Mouse (Mus musculus): Measurements from ENCODE around the gene Apba1.

Gene Apba1

DNA sequence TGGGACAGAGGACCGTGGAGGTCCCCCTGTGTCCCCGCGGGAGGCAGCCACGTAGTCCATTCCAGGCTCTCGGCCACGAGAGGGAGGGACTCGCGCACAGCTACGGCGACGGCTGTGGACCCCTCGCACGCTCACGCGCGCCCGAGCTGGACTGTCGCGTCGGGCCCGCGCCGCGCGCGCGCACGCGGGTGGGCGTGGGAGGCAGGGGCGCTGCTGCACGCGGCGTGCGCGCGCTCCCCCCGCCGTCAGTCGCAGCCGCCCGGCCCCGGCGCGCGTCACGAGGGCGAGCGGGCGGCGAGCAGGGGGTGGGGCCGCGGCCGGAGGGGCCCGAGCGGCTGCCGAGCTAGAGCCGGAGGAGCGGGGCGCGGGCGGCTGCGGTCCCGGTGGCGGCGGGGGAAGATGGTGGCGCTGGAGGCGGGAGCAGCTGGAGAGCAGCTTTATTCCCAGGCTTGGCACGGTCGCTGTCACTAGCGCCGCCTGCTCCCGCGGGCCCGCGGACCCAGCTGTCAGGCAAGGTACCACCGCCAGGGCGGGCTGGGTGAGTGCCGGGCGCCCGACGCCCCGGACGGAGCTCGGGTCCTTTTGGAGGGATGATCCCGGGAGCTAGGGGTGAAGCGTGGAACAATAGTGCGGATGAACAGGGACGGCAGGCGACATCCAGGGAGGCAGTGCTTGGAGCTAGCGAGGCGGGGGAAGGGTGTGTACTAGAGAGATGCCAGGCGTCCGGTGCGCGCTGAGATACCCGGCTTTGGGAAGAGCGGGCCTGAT lies at the start of gene Apba1:
TSS of gene Apba1 (plus strand) at position 334 of the 768 bp plus-strand sequence.
- peak; percentile 11 to 26 for DNase-seq (ENCODE audit: low spot score in 2 of 2)

GRCm38 (mm10) chr19:23746506-23746905 lies 12.2 kb upstream of the Apba1 start:
- no peak for DNase-seq (ENCODE audit: low spot score in 2 of 2)

DNA sequence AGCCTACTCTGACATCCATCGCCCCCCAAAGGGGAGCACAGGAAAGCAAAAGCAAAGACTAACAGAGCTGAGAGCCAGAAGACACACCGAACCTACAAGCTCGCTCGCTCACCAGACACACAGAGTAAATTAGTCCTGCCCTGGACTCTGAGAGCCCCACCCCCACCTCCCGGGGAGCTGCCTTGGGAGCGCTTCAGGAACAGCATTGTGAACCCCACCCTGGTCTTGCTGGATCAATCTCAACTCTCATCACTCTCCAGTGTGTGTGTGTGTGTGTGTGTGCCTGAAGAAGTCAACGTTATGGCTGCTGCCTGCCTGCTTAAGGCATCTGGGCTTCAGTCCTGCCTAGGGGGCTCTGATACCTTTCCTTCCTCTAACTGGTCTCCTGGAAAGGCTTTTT lies 1.7 kb upstream of the Apba1 start:
- DNase-seq (ENCODE audit: low spot score in 2 of 2) = no peak

DNA sequence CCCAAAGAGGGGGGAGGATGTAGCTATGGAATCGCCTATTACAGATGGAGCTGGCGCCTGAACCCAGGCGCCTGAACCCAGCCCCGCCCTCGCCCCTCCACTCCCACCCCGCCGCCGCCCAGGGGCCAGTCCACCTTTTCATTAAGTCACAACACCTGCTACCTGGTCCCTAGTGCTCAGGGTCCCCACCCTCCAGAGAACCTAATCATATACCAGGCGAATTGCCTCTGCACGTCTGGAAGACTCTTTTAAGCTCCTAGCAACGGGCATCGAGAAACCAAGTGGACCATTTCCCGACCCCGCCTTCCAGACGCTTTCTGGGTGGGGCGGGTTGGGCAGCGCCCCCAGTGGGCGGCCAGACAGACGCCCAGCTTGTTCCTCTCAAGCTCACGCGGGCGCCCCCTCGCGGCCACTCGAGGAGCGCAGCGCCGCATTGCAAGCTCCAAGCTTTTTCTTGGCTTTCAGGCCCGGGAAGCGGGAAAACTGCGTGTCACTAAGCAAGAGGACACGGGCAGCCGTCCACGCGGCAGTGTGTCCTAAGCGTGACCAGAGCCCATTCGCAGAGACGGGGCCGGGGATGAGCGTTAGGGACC lies 630 bp upstream of the Apba1 start:
- peak; percentile 60 to 81 for DNase-seq (ENCODE audit: low spot score in 2 of 2)

DNA sequence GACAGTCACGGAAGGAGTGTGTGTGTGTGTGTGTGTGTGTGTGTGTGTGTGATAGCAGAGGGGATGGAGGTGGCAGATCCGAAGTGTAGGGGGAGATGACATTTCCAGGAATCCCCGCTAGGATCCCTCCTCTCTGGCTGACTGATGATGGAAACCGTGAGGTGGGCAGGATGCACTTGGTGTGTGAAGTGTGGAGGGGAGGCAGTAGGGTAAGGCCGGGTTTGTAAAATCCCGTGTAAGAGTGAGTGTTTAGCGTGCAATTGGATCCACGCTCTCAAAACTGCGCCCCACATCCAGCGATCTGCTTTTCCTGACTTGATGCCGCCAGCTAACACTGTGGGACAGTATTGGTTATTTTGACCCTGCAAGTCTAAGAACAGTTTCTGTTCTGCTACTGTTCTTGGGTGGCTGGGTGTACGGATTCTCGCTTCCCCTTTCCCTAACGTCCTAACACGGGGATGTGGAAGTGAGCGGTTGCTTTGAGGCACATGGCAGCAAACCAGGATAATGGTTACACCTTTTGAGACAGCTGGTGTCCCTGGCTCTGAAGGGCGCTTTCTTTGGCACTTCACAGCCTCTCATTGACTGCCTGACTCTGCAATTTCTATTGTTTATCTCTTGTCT lies 747 bp downstream of the Apba1 start:
- peak in 1 of 2 experiments; percentile 21 for DNase-seq (ENCODE audit: low spot score in 2 of 2)

- no peak for DNase-seq (ENCODE audit: low spot score in 2 of 2)
These were observed 4.7 kb downstream of the Apba1 start for GRCm38 (mm10) chr19:23763371-23763770.

DNA sequence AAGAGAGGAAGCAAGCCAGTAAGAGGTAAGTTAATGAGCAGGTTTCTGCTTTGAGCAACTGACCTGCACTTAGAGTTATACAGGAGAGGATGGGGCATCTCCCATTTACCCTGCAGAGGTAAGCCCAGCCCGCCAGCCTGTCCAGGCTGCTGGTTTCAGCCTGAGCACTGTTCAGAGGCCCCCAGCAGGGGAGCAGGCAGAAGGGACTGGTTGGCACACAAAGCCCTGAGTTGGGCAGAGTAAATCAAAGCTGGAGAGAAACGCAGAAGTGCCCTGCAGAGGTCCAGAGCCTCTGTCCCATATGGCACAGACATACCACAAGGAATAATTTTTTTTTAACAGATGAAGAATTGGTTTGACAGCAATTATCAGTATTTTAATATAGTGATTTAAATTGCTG lies 5.4 kb downstream of the Apba1 start:
- no peak for DNase-seq (ENCODE audit: low spot score in 2 of 2)

DNA sequence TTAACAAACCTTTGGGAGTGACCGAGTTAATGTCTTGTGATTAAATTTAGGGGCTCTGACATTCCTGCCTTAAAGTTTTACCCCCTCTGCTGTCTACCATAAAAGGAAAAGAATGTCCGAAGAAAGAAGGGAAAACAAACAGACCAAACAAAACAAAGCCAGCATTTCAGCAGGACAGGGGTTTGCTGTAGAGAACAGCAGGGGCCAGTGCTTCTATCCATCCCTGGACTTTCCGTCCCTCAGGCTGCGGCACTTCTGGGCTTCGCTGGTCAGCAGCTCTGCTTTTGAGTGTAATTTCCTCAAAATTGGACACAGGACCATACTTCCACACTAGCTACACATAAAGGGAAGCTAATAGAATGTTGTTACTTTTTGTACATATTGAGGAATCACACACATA lies 10.2 kb downstream of the Apba1 start:
- DNase-seq (ENCODE audit: low spot score in 2 of 2) = no peak

- no peak for DNase-seq (ENCODE audit: low spot score in 2 of 2)
These were observed 12.1 kb downstream of the Apba1 start for GRCm38 (mm10) chr19:23770494-23771423.

- peak in 1 of 2 experiments; percentile 19 for DNase-seq (ENCODE audit: low spot score in 2 of 2)
These were observed 13.3 kb downstream of the Apba1 start for GRCm38 (mm10) chr19:23771971-23772370.

GRCm38 (mm10) chr19:23775356-23775755 lies 16.7 kb downstream of the Apba1 start:
- DNase-seq (ENCODE audit: low spot score in 2 of 2) = no peak

- DNase-seq (ENCODE audit: low spot score in 2 of 2) = no peak
These were observed 20.4 kb downstream of the Apba1 start for GRCm38 (mm10) chr19:23779130-23779529.

DNA sequence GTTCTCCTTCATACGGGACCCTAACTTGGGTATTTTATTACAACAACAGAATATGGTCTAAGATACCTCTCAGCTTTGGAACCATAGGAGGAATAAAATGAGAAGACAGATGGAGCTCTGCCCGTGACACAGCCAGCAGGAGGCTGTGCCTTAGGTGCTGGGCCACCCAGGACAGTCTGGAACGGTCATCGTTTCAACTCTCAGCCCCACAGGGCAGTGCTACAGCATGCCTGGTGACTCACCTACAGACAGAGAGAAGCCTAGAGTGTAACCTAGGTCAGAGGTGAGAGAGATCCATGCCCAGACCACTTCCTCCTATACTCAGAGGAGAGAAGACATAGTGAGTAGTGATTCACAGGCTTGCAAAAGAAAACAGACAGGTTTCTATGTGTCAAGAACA lies 21.4 kb downstream of the Apba1 start:
- no peak for DNase-seq (ENCODE audit: low spot score in 2 of 2)

- no peak for DNase-seq (ENCODE audit: low spot score in 2 of 2)
These were observed 23.3 kb downstream of the Apba1 start for GRCm38 (mm10) chr19:23781968-23782367.

GRCm38 (mm10) chr19:23788420-23789132 lies 29.9 kb downstream of the Apba1 start:
- DNase-seq (ENCODE audit: low spot score in 2 of 2) = no peak

DNA sequence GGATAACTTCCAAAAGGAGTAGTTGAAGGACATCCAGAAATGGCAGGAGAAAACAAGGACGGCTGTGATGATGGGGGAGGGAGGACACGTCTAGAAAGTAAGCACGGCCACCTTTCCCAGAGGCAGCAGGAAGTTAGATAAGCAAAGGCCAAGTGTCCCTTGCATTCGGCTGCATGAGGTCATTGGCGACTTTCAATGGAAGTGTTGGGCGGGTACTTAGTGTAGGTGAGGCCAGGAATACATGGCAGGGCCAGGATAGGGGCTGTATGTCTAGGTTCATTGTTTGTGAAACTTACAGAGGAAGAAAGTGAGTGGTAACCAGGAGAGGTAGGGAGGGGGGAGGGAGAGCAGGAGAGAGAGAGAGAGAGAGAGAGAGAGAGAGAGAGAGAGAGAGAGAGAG lies 33.0 kb downstream of the Apba1 start:
- DNase-seq (ENCODE audit: low spot score in 2 of 2) = no peak

DNA sequence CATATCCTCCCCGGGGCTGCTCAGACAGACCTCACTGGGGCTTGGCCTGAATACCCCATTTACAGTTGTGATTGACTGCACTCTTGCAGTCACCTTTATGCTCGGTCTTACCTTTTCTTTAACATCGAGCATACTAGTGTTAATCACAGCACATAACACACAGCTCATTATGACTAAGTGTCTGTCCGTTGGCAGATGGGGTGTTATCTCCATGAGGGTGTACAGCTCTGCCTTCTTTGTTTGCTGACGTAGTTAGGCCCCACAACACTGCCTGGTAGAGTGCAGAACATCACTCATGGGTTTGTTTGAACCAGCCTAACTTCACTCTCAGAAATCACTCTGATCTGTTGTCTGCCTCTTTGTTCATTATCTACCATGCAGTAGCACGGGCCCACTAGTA lies 33.9 kb downstream of the Apba1 start:
- no peak for DNase-seq (ENCODE audit: low spot score in 2 of 2)

DNA sequence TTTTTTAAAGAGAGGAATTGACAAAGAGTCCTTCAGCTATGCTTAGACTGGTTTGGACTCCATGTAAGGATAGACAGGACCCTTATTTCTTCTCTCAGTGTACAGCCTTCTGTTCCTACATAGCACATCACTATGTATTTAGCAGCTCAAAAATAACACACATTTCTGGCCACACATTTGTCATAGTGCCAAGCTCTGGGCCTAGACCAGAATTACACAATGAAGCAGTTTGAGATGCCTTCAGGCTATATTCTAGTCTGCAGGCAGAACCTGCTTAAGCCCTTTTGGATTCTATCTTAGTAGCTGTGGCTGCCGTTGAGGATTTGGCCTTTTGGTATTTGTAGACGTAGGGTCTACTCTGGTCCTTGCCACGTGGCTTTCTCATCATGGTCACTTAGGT lies 35.8 kb downstream of the Apba1 start:
- no peak for DNase-seq (ENCODE audit: low spot score in 2 of 2)

DNA sequence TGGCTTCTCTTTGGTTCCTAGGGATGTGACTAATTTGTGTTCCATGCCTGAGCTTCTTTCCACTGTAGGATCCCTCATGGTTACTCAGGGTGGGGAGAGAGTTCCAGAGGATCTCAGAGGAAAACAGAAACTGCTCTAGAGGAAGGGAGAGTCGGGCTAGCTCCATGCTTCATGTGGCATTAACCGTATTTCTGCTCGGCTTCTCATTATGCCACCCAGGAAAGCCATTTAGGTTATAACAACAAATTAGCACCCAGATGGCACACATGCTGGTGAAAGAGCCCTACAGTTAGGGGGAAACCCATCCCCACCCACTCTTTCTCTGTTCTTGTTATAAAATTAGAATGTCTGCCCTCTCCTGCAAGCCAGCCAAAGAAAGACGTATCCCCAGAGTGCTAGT lies 36.5 kb downstream of the Apba1 start:
- no peak for DNase-seq (ENCODE audit: low spot score in 2 of 2)

DNA sequence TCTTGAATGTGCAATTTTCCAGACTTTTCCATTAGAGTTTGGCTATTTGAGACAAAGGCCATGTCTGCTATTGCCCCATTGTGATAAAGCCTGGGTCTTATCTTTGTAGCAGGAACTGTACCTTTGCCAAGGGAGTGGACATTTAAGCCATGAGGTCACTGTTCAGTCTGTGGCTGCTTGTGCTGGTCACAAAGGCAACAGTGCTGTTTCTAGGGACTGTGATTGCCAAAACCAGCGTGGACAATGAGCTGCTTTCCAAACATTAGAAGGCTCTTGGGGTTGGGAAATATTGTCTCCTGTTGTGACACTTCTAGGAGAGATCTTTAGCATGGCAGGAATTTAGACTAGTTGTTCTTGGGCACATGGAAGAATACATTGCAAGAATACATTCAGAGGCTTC lies 42.5 kb downstream of the Apba1 start:
- DNase-seq (ENCODE audit: low spot score in 2 of 2) = no peak

- DNase-seq (ENCODE audit: low spot score in 2 of 2) = no peak
These were observed 44.7 kb downstream of the Apba1 start for GRCm38 (mm10) chr19:23803221-23803870.

All from natural killer cell, adult 2 months (primary cell).